Mouse (Mus musculus) embryo, embryonic 9.5 days (tissue): Measurements from ENCODE around the gene Chd5.

ENCODE experiments used
- DNase-seq: peaks from one replicate; pipeline ENCODE4 v3.0.0-alpha.2; 2017; ENCODE audit errors: extremely low spot score

Gene Chd5

DNA sequence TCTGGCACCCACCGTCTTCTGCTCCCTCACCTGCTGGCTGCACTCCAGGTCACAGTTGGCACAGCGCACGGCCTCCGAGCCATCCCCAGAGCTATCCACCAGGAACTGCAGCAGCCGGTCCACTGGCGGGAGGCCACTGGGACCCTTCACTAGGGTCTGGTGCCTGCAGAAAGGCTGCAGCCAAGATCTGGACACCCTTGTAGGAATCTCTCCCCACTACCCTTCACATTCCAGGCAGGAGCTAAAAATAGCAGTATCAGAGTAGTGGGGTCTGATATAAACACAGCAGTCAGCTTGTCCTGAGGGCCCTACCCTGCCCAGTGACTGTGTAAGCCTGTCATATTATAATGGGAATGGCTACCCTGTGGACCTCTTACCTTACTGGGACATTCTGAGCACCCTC, 20.8 kb upstream of the Chd5 start:
- no peak for DNase-seq

GRCm38 (mm10) chr4:152318517-152319234, 19.8 kb upstream of the Chd5 start, which contains the start of gene Rnf207:
Gene Rnf207, minus strand, starts transcription at chr4:152318993.
- peak; percentile 72 for DNase-seq

DNA sequence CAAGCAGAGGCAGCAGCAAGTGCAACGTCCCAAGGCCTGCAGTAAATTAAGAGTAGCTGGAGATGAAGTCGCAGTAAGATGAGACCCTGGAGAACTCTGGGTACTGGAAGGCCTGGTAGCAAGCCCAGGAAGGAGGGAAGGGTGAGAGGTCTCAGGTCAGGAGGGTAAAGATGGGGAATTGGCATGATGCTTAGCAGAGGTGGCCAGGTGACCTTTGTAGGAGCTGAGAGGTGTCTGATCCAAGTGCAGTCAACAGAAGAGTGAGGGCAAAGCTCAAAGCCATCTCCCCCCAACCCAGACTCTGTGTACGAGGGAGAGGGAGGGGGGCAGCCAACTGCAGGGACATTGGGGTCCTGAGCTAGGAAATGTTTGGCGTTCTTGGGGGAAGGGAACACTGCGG, 17.0 kb upstream of the Chd5 start:
- DNase-seq, result no peak

DNA sequence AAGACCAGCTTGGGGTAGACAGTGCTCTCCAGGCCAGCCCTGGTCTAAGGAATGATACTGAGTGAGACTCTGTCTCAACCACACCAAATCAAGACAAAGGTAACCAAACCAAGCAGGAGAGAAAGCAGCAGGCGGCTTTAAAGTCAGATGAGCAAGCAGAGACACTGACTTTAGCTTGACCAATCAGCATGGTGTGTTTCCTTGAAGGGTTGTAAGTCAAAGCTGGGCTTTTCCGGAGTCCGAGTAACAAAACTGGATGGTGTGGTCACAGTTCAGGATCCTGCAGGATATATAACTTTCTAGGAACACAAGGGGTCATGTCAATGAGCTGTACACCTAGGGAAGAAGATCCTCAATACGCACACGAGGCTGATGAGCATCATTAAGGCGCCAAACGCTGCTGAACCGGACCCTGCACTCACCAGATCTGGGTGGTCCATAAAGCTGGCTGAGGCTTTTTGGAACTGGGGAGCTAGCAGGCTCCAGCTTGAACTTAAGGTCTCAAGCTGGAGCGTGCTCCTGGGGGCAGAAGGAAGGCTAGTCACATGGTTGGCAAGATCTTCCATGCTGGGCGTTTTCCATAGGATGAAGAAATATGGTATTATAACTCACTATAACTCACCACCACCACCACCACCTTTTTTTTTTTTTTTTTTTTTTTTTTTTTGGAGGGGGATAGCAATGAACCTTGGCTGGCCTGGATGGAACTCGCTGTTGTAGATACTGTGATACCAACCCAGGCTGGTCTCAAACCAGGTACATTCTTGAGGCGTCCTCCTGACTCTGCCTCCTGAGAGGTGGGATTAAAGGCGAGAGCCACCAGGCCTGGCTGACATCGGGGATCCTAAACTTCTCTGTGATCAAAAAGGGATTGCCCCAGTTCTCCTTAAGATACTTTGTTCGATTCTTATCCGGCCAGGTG, 13.5 kb upstream of the Chd5 start:
- DNase-seq, result no peak

GRCm38 (mm10) chr4:152325574-152326411, 12.7 kb upstream of the Chd5 start, which contains the start of gene Rpl22:
Gene Rpl22, plus strand, starts transcription at chr4:152325742.
- peak; percentile 96 for DNase-seq

DNA sequence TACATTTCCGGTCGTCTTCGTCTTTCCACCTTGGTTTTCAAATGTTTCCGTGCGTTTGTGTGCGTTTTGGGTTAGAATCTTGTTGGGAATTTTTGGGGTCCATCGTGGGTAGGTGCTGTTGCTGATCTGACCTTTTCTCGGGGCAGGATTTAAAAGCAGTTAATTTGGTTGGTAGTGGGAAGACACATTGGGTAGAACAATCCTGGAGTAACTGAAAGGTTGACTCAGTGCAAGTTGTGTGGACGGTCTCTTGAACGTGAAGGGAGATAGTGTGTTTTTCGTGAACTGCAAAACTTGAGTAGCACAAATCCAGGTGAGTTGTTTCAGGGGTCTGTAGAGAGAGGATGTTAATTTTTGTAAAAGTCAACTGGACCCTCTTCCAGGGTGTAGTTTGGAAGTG, 11.9 kb upstream of the Chd5 start:
- DNase-seq, result no peak

- peak; percentile 61 for DNase-seq
Observed at GRCm38 (mm10) chr4:152328691-152329090, 9.8 kb upstream of the Chd5 start.

DNA sequence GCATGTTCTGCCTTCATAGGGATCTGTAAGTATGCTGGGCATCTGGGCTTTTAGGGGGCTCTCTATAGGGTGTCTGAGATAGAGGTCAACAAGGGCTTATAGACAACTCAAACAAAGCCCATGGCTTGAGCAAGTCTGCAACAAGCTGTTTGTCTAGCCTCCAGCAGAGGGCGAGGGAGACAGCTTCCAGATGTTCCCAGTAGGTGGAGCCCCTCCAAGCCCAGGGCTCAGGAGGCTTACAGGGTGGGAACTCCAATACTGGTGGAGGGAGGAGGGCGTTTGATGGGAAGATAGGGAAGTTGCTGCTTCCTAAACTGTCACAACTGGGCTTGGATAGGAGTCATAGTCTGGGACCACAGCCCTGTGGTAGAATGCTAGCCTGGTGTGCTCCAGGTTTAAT, 5.5 kb upstream of the Chd5 start:
- DNase-seq, result peak; percentile 70

DNA sequence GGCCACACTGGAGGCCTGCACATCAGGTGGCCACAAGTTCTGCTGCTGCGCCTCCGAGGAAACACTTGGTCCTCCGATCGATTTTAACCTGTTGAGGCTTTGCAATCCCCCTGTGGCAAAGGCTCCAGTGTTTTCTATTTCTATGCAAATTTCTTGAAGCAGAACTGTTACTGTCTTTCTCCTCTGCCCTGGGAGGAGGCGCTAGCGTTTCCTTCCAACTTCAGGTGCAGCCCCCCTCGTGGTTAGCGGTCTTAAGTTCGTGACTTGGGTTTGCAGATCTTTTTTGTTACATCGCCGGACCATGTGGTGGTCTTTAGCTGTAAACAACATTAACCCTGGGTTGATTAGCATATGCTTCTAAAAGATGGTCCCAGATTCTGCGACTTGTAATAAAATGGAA, 4.9 kb upstream of the Chd5 start:
- no peak for DNase-seq

DNA sequence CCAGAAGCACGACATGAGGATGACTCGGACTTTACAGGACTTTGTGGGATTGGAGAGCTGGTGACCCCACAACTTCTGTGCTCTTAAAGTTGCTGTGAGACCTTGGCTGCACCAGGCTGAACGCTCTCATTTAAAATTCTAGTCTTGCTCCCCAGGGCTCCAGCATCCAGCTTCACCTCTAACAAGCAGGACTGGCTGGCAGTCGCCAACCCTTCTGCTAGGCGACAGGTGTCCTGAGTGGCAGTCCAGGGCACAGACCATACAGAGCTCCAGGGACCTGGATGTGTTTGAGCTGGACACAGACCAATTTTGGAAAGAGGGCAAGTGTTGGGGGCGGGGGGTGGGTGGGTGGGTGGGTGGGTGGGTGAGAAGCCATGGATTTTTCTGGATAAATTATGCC, 679 bp upstream of the Chd5 start:
- no peak for DNase-seq

DNA sequence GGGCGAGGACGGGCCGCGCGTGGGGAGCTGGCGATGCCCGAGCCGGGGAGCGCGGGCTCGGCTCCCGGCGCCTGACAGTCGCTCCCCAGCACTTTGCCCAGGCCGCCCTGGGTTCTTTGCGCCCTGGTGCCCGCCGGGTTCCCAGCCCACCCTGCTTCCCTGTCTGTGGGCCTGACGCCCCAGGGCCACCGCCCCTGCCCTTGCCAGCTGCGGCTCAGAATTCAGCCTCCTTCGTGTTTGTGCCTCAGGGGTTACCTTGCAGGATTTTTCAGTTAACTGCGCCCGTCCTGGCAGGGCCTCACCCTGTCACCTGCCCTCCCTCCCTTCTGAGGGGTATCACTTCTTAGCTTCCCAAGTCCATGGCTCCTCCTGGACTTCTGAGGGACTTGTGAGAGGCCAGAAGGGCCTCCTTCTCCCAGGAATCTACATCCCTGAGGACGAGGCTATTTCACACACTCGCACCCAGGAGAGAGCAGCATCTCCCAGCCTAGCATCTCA, 891 bp downstream of the Chd5 start:
- DNase-seq, result no peak

DNA sequence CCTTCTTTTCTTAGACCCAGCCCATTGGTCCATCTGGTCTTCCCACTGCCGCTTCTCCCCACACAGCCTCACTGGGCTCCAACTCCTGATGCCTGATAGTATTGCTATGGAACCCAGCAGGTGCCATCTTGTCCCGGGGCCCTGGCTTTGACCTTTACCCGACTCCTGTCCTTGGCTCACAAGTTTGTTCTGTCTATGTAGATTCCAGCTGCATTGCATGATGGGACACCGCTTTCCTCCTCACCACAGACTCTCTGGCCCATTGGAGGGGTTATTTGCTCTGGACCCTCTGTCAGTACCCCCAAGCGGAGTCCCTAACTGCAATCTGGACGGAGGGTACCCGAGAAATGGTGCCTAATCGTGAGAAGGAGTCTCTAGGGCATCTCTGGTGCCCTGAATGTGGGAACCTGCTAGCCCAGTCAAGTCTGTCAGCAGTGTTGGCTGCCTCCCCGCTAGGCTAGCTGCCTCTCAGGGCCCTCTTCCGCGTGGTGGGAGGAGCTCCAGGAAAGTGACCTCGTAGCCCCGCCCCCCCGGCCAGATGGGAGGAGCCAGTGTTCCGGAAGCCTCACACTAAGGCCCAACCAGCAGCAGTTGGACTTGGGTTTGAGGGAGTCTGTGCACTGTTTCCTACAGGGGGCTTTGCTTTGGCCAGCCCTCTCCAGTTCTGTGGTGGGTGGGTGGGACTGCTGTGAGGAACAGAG, 2.3 kb downstream of the Chd5 start:
- DNase-seq, result peak; percentile 52

GRCm38 (mm10) chr4:152343296-152343695, 4.8 kb downstream of the Chd5 start:
- DNase-seq, result peak; percentile 64

DNA sequence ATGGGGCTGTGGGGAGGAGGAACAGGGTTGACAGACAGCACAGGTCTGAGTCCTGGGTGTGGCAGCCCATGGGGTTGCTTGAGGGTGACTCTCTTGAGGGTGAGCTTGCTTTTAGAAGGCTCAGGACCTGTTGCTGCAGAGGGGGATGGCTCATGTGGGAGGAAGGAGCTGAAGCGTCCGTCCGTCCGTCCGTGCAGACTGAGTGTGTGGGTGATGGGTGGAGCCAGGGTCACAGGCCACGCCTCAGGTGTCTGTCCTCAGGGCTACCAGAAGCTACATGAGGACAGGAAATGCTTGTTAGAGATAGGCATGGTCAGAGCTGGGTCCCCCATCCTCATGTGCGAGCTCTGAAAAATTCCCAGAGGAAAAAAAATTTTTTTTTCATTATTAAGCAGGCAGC, 6.2 kb downstream of the Chd5 start:
- DNase-seq, result no peak

GRCm38 (mm10) chr4:152345120-152345889, 6.9 kb downstream of the Chd5 start:
- no peak for DNase-seq

DNA sequence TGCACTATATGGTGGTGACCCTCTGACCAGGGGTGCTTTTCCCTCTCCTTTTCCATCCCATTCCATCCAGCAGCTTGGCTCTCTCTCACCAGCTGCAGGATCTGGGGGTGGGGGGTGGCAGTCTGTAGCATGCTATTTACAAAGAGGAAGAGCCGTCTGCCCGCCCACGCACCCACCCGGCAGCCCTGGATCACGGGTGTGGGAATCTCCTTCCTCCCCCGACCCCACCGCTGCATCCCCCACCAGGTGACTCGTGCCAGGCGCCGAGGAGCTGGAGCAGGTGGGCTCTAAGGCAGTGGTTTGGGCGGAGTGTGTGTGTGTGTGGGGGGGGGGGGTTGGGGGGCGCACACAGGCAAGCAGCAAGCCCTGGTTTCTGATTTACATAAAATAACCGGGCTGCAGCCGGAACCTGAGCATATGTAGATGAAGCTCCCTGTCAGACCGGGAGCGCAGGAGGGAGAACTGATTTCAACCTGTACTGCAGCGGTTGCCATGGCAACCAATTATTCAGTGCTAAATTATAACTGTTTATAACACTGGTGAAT, 11.5 kb downstream of the Chd5 start:
- no peak for DNase-seq

- no peak for DNase-seq
Observed at GRCm38 (mm10) chr4:152350722-152351421, 12.4 kb downstream of the Chd5 start.

DNA sequence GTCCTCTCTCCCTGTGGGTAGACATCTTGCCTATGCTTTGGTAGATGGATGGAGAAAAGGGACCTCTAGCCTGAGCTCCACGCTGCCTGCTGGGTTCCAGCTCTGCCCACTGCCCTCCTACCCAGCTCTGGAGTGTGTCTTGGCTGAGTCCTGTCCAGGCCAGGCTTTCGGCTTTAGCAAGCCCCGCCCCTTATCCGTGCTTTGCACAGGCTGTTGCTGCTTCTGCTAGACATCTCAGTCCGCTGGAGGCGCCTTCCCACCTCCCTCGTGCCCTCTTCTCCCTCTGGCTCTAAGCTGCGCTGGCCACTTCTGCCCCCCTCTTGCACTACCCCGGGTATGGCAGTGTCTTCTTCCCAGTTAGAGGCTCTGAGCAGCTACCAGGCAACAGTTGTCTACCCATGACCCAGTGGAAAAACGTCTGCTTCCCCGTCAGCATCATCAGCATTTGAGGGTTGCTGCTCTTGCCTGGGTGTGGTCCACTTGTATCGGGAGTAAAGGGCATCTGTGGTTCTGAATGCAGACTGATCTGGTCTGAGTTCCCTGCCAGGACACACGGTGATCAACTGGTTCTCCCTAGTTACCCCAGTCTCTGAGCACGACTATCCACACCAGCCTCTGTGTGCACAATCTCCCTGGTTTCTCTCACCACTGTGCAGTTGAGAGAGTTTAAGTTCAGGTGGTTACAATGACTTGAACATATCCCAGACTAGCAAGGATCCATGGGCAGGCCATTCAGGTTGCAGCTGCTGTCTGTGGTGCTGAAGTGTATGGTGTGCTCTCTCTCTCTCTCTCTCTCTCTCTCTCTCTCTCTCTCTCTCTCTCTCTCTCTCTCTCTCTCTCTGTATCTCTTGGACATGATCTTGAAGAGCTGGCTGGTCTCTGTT, 13.2 kb downstream of the Chd5 start:
- DNase-seq, result no peak
